Mouse (Mus musculus): ENCODE results near the gene Pabpc4.

Pabpc4 gene

DNA sequence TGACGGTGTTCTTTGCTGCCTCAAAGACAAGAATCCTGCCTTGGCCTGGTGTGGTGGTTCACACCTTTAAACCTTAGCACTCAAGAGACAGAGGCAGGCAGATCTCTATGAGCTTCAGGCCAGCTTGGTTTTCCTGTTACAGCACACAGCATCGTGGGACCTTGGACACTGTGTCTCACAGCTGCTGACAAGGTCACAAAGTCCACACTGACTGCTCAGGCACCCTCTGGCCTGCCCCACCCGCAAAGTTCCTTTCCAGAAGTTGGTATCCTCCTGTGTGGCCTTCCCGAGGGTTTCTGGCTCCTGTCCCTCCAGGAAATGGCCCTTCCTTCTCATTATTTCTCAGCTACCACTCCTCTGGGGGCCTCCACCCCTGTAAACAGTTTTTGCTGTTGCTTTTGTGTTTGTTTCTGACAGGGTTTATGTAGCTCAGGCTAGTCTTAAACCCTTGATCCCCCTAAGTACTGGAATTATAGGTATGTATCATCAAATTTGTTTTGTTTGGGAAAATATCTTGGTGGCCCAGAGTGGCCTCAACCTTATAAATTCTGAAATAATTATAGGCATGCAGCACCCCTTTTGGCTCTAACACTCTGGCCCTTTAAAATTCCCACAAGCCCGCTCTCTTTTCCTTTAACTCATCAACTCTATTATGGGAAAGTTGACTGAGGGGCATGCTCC, at the start of gene Pabpc4:
Gene Pabpc4, plus strand, starts transcription at position 631 of the 681 bp plus-strand sequence.
- DNase-seq (ENCODE audit: low spot score in 2 of 2), result no peak

DNA sequence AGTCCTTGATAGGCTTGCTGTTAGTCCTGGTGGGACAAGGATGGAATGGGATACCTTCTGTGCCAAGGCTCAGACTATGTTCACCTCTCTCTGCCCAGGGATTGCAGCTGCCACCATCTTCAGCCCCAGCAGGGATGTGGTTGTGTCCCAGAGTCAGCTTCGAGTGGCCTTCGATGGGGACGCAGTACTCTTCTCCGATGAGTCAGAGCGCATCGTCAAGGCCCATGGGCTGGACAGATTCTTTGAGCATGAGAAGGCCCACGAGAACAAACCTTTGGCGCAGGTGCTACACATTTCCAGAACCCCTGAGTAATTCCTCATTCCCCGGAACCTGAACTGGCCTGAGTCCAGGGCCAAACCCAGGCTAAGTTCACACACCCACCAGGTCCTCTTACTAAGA, 48.2 kb upstream of the Pabpc4 start:
- no peak for DNase-seq (ENCODE audit: low spot score in 2 of 2)

DNA sequence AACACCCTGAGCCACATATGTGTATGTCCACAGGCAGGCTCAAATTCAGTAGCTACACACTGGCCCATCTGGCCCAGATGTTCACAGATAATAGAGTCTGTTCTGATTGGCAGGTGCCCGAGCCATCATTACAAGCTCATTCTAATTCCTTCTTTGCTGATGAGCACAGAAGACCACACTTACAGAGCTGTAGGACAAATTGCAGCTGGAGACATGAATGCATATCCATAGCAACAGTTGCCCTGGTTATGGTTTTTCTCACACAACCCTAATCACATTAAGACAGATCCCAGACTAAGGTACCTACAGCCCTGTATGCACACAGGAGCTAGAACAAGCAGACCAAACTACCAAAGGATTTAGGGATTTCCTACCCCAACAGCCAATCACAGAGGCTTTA, 46.8 kb upstream of the Pabpc4 start:
- no peak for DNase-seq (ENCODE audit: low spot score in 2 of 2)

DNA sequence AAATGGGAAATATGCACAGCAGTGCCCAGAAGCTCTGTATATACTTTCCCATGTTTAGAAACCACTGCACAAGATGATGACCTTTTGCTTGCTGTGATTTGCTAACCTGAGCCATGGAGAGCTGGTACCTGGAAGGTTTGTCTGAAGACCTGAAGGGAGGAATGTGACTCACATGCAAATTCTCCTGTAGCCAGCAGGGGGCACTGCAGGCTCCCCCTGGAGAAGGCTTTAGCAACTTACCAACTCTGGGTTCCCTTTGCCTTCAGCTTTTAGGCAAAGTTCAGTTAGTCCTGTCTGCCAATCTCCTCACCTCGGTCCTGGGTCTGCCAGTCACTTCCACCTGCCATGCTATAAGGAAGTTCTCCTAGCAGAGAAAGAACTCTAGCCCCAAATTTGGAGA, 45.4 kb upstream of the Pabpc4 start:
- DNase-seq (ENCODE audit: low spot score in 2 of 2), result peak in 1 of 2 experiments; percentile 57

- DNase-seq (ENCODE audit: low spot score in 2 of 2), result peak; percentile 76 to 85
These were observed 42.3 kb upstream of the Pabpc4 start for GRCm38 (mm10) chr4:123219720-123220357.

DNA sequence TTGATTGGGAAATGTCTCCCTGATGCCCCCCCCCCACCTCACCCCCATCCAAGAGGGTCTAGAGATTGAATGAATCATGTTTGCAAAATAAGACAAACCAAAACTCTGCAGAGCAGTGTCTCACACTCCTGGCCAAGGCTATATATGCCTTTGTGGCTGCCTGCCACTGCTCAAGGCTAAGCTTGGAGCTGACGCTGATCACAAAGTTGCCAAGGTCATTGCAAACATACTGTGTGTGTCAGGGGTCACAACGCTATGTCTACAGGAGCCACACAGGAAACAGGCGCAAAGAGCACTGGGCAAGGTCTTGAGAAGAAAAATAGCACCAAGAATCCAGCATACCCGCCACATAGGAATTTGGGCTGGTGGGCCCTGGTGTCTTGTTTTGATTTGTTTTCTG, 41.5 kb upstream of the Pabpc4 start:
- DNase-seq (ENCODE audit: low spot score in 2 of 2), result no peak

GRCm38 (mm10) chr4:123223309-123223708, 38.8 kb upstream of the Pabpc4 start:
- DNase-seq (ENCODE audit: low spot score in 2 of 2), result no peak

DNA sequence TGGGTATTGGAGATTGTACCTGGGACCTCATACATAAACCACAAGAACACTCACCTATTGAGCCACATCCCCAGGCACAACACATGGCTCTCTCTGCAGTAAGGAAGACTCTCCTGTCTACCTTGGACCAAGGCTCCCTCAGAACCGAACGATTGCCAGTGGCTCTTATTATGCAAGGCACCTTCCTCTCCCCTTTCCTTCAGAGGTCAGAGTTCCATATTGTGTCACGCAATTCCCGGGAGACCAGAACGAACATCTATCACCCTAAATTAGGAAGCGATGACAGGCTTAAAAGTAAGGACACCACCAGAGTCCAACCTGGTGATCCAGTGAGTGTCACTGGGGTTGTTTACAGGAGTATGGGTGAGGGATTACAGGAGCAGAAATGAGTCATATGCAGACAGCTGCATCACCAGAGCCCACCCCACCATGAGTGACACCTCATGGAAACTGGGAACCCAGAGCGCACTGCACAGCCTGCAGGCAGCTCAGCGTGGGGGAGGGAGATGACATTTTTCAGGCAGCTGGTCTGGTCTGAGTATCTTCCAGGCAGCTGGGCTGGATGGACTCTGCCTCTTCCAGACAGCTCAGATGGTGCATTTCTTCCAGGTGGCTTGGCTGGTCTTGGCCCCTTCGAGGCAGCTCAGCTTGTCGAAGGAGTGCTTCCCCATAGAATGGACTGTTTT, 36.3 kb upstream of the Pabpc4 start:
- DNase-seq (ENCODE audit: low spot score in 2 of 2), result no peak

- peak in 1 of 2 experiments; percentile 52 for DNase-seq (ENCODE audit: low spot score in 2 of 2)
These were observed 34.4 kb upstream of the Pabpc4 start for GRCm38 (mm10) chr4:123227707-123228106.

GRCm38 (mm10) chr4:123228270-123228669, 33.9 kb upstream of the Pabpc4 start:
- no peak for DNase-seq (ENCODE audit: low spot score in 2 of 2)

DNA sequence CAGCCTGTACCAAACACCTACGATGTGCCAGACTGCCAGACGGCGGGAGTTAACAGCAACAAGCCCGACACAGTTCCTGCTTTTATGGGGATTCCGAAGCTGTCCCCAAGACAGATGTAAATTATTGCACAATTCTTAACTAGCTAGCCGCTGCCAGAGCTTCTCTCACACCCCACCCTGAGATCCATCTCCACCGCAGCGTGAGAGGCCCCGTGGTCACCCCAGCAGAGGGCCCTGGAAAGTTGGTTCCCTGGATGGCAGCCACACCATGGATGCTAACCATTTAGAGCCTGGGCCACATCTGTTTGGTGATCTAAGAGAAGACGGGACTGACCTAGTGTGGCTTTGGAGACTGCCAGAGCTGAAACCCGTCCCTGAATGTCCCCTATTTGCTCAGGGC, 33.0 kb upstream of the Pabpc4 start:
- DNase-seq (ENCODE audit: low spot score in 2 of 2), result no peak

GRCm38 (mm10) chr4:123232841-123233240, 29.3 kb upstream of the Pabpc4 start:
- no peak for DNase-seq (ENCODE audit: low spot score in 2 of 2)

GRCm38 (mm10) chr4:123233492-123234084, 28.6 kb upstream of the Pabpc4 start, which contains the start of gene Heyl:
Heyl (plus strand) TSS chr4:123233556.
- peak in 1 of 2 experiments; percentile 43 for DNase-seq (ENCODE audit: low spot score in 2 of 2)

GRCm38 (mm10) chr4:123235835-123236430, 26.2 kb upstream of the Pabpc4 start:
- DNase-seq (ENCODE audit: low spot score in 2 of 2), result no peak

GRCm38 (mm10) chr4:123236431-123237031, 25.6 kb upstream of the Pabpc4 start:
- DNase-seq (ENCODE audit: low spot score in 2 of 2), result no peak

DNA sequence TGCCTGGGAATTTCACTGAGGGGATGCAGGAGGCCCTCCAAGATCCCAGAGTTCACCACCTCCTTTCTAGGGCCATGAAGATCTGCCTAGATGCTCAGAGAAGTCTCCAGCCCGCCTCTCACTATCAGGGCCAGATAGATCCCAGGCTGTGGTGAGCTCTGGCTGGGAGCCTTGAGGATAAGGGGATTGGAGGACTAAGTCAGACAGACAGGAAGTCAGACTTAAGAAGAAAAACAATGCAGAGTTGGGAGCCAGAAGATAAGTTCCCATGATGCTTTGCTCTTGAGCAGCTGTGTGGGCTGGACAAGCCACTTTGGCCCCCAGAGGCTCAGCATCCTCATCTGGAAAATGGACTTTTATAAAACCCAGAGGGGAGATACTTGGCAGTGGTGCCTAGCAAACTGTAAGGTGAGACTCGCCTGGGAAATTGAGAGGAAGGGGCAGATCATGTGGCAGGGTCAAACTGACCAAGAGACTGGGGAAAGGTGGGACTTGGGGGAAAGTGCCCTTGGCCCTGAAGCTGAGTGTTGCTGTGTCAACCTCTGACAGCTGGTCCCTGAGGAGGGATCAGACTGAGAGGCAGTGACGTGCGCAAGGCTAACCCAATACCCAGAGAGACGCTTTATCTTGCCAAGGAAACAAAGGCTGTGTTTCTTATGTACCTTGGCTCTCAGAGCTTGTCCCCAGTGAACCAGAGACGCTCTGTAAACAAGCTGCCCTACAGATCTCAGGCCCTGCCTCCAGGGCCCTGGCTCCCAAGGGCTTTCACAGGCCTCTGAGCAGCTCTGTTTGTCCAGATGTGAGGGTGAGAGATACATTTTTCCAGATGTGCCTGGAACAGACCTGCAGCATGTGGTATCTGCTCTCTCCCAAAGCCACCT, 24.5 kb upstream of the Pabpc4 start:
- DNase-seq (ENCODE audit: low spot score in 2 of 2), result no peak

DNA sequence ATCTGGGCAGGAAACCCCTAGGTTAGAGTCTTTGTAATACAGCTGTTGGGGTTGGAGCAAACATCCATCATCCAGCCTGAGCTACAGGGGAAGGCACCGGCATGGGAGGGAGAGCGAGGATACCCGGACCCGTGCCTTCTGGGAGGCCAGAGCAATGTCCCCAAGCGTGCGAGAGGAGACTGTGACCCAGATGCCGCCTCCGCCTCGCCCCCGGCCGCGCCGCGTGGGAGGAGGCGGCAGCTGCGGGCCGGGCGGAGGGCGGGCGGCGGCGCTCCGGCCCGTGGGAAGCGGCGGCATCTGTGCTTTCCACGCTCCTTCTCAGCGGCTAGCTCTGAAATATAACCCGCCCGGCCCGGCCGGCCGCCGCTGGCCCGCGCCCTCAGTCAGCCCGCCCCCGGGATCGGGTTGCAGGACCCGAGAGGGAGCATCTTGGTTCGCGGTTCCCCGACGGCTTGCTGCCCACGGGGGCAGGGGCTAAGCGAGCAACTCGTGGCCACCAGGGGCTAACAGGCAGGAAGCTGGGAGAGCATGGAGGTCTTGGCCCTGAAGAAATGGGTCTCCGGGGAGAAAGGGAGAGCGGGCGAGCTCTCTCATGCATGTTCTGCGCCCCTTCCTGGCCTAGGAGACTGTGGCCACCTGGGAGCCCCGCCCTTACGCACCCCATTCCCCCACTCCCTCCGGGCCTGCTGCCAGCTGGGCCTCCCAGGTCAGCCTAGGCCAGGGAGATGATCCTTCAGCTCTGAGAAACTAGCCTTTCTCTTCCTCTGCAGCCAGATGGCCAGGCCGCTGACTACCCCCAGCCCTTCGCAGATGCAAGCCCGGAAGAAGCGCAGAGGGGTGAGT, 22.6 kb upstream of the Pabpc4 start:
- peak in 1 of 2 experiments; percentile 32 for DNase-seq (ENCODE audit: low spot score in 2 of 2)

DNA sequence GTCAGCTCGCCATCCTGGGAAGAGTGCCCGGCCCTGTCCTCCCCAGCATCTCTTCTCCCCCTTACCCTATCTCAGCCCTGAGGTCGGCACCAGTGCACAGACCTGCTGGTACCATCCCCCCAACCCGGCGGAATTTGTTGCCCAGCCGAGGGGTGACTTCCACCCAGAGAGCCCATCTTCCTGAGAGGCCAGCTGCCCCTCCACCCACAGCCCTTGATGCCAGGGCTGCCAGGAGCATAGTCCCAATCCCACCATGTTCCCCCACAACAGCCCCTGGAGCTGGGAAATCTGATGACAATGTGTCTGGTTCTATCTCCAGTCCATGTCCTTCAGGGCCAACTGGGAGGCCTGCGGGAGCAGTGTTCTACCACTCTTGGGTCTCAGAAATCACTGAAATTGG, 15.9 kb upstream of the Pabpc4 start:
- no peak for DNase-seq (ENCODE audit: low spot score in 2 of 2)

GRCm38 (mm10) chr4:123246651-123247050, 15.5 kb upstream of the Pabpc4 start:
- DNase-seq (ENCODE audit: low spot score in 2 of 2), result no peak

All from right cerebral cortex, postnatal 10 days (tissue).